Mouse (Mus musculus): ENCODE results near the gene Adprhl2. TPM values are rescaled to one million over a fixed set of nuclear protein-coding genes. Genes with fewer than 3 reads are reported as not detected.

The Adprhl2 gene
- polyA plus RNA-seq, 1 experiment = 42.2 TPM

DNA sequence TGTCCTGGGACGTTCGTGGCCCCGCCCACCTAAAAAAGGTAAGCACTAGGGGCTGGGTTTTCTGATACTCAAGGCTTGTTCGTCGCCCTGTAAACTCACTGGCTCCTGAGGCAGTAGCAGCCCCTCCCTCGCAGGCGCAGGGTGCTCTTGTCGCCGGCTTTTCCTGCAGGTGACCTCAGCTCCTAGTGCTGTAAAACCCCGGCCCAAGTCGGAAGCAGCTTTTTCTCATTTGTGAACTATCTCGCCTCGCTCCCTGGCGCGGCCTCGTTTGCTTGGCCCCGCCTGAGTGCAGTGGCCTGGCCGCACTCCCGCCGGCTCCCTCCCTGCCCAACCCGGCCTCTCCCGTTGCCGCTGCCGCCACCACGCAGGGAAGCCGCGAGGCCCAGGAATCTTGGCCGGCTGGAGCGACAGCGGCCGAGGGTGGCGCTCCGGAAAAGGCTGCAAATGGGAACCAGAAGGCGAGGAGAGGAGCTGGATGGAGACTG is 24.8 kb downstream of the Adprhl2 start:
- Histone ChIP-seq H3K4me1 (ENCODE audit: control insufficient read depth, insufficient read depth, low read length) (peaks cover 6% of the 10 kb centered on the region; the same call in 1 of the 2 replicates), H3K4me3 (replicated peaks; ENCODE audit: extremely low read depth, low read depth, low read length) (peak overlapping the region; percentile 19)
- DNase-seq = peak; percentile 64
- TF ChIP-seq POLR2A (IDR thresholded peaks at IDR 0.05; ENCODE audit: borderline replicate concordance, extremely low read depth, low read depth, low read length) = no peak
- TF ChIP-seq CTCF (IDR thresholded peaks at IDR 0.05; ENCODE audit: insufficient read depth, low read length) = no peak
- WGBS = 2% methylated on average over 34 of the region's 34 CpGs

DNA sequence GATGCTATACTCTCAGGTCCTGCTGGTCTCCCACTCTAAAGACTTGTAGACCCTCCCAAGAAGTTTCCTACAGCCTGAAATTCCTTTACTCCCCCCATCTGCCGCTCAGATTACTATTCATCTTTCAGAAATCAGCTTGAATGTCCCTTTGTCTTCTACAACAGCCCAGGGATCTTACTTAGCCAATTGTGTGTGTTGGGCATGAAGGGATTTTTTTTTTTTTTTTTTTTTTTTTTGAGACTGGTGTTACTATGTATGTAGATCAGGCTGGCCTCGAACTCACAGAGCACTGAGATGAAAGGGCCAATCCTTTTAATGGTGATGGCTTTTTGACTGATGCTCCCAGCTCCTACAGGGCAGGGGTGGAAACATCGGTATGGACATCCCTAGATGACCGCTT is 25.6 kb downstream of the Adprhl2 start:
- TF ChIP-seq CTCF (IDR thresholded peaks at IDR 0.05; ENCODE audit: insufficient read depth, low read length) (no peak), POLR2A (IDR thresholded peaks at IDR 0.05; ENCODE audit: borderline replicate concordance, extremely low read depth, low read depth, low read length) (no peak)
- DNase-seq = no peak
- no peak overlapping the region for H3K4me3 ChIP-seq (replicated peaks; ENCODE audit: extremely low read depth, low read depth, low read length)
- H3K4me1 ChIP-seq (ENCODE audit: control insufficient read depth, insufficient read depth, low read length) = peaks cover 6% of the 10 kb centered on the region; the same call in 1 of the 2 replicates
- 55% methylated on average over 4 of the region's 4 CpGs for WGBS

DNA sequence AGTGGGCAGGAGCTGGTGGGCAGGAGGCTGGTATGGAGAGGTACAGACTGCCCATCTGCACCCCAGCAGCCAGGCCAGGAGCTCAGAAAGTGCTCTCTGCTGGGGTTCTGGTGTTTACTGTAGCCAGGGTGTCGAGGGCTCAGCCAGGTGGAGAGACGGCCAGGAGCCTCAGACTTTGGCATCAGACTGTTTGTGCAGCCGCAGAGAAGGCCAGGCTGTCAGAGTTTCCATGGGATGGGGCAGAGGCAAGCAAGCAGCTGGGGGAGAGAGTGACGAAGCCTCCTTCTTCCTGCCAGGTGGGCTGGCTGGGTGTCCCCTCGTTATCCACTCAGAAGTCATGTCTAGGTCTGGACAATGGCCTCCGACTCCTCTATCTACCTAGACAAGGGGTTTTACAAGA is 26.4 kb downstream of the Adprhl2 start:
- WGBS = 76% methylated on average over 6 of the region's 6 CpGs
- no peak for TF ChIP-seq POLR2A (IDR thresholded peaks at IDR 0.05; ENCODE audit: borderline replicate concordance, extremely low read depth, low read depth, low read length)
- TF ChIP-seq CTCF (IDR thresholded peaks at IDR 0.05; ENCODE audit: insufficient read depth, low read length) = no peak
- H3K4me3 ChIP-seq (replicated peaks; ENCODE audit: extremely low read depth, low read depth, low read length) = no peak overlapping the region
- DNase-seq = no peak
- peaks cover 6% of the 10 kb centered on the region; the same call in 1 of the 2 replicates for H3K4me1 ChIP-seq (ENCODE audit: control insufficient read depth, insufficient read depth, low read length)

GRCm38 (mm10) chr4:126291196-126291595 is 30.3 kb downstream of the Adprhl2 start:
- Histone ChIP-seq H3K4me1 (ENCODE audit: control insufficient read depth, insufficient read depth, low read length) (peaks cover 2% of the 10 kb centered on the region; the same call in 1 of the 2 replicates), H3K4me3 (replicated peaks; ENCODE audit: extremely low read depth, low read depth, low read length) (no peak overlapping the region)
- TF ChIP-seq CTCF (IDR thresholded peaks at IDR 0.05; ENCODE audit: insufficient read depth, low read length) = no peak
- TF ChIP-seq POLR2A (IDR thresholded peaks at IDR 0.05; ENCODE audit: borderline replicate concordance, extremely low read depth, low read depth, low read length) = no peak
- WGBS = 38% methylated on average over 12 of the region's 13 CpGs
- DNase-seq = no peak

GRCm38 (mm10) chr4:126290314-126290713 is 31.2 kb downstream of the Adprhl2 start:
- no peak overlapping the region for H3K4me3 ChIP-seq (replicated peaks; ENCODE audit: extremely low read depth, low read depth, low read length)
- DNase-seq = no peak
- TF ChIP-seq CTCF (IDR thresholded peaks at IDR 0.05; ENCODE audit: insufficient read depth, low read length) = no peak
- no peak for TF ChIP-seq POLR2A (IDR thresholded peaks at IDR 0.05; ENCODE audit: borderline replicate concordance, extremely low read depth, low read depth, low read length)
- WGBS = 87% methylated on average over 8 of the region's 8 CpGs
- H3K4me1 ChIP-seq (ENCODE audit: control insufficient read depth, insufficient read depth, low read length) = peaks cover 3% of the 10 kb centered on the region; the same call in 1 of the 2 replicates

- no peak for DNase-seq
- no peak for TF ChIP-seq POLR2A (IDR thresholded peaks at IDR 0.05; ENCODE audit: borderline replicate concordance, extremely low read depth, low read depth, low read length)
- no peak for TF ChIP-seq CTCF (IDR thresholded peaks at IDR 0.05; ENCODE audit: insufficient read depth, low read length)
- peaks cover 3% of the 10 kb centered on the region; the same call in 1 of the 2 replicates for H3K4me1 ChIP-seq (ENCODE audit: control insufficient read depth, insufficient read depth, low read length)
- WGBS = 41% methylated on average over 17 of the region's 17 CpGs
- no peak overlapping the region for H3K4me3 ChIP-seq (replicated peaks; ENCODE audit: extremely low read depth, low read depth, low read length)
Observed at GRCm38 (mm10) chr4:126288085-126288666, 33.3 kb downstream of the Adprhl2 start.

GRCm38 (mm10) chr4:126287302-126287995 is 34.1 kb downstream of the Adprhl2 start:
- Histone ChIP-seq H3K4me1 (ENCODE audit: control insufficient read depth, insufficient read depth, low read length) (peaks cover 3% of the 10 kb centered on the region; the same call in 1 of the 2 replicates), H3K4me3 (replicated peaks; ENCODE audit: extremely low read depth, low read depth, low read length) (no peak overlapping the region)
- WGBS = 31% methylated on average over 11 of the region's 11 CpGs
- DNase-seq = no peak
- TF ChIP-seq CTCF (IDR thresholded peaks at IDR 0.05; ENCODE audit: insufficient read depth, low read length) = no peak
- no peak for TF ChIP-seq POLR2A (IDR thresholded peaks at IDR 0.05; ENCODE audit: borderline replicate concordance, extremely low read depth, low read depth, low read length)

DNA sequence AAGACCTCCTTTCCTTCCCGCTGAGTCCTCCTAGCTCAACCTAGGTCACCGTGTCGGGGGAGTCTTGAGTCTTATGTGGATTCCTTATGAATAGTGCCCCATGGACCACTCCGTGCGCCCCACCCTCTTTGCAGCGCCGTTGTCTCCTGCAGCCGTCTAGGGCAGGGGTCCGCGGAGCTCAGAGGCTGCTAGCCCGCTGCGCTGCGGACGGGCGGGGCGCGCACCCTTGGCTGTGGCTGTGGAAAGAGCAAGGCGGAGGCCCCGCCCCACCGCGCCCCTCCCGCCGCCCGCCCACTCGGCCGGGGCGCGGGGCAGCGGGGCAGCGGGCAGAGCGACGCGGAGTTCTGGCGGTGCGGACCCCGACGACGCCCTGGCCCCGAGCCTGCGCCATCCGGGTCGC is 35.0 kb downstream of the Adprhl2 start, which contains the start of gene Col8a2:
Gene Col8a2 (plus strand): TSS at position 302 of the 400 bp plus-strand sequence.
- WGBS = 3% methylated on average over 42 of the region's 42 CpGs
- H3K4me1 ChIP-seq (ENCODE audit: control insufficient read depth, insufficient read depth, low read length) = peaks cover 3% of the 10 kb centered on the region; the same call in 1 of the 2 replicates
- no peak for DNase-seq
- TF ChIP-seq POLR2A (IDR thresholded peaks at IDR 0.05; ENCODE audit: borderline replicate concordance, extremely low read depth, low read depth, low read length) = no peak
- TF ChIP-seq CTCF (IDR thresholded peaks at IDR 0.05; ENCODE audit: insufficient read depth, low read length) = no peak
- H3K4me3 ChIP-seq (replicated peaks; ENCODE audit: extremely low read depth, low read depth, low read length) = peak within 1 kb of the TSS; percentile 12

DNA sequence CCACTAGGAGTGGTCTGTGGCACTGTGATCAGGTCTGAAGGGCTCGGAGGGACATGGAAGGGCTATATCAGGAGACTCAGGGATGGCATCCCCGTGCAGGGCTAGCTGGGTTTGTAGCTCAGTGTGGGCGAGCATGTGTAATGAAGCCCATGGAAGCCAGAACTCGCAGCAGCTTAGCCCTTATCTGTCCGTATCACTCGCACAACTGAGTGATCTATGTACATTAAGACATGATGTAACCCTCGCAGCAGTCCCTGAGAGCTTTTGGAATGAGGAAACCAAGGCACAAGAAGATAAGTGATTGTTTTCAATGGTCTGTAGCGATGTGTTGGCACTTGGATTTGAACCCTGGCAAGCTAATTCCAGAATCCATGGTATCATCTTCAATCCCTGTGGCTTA is 37.9 kb downstream of the Adprhl2 start:
- WGBS = 82% methylated on average over 8 of the region's 8 CpGs
- DNase-seq = no peak
- H3K4me3 ChIP-seq (replicated peaks; ENCODE audit: extremely low read depth, low read depth, low read length) = no peak overlapping the region
- no peak for TF ChIP-seq CTCF (IDR thresholded peaks at IDR 0.05; ENCODE audit: insufficient read depth, low read length)
- no peak for TF ChIP-seq POLR2A (IDR thresholded peaks at IDR 0.05; ENCODE audit: borderline replicate concordance, extremely low read depth, low read depth, low read length)
- H3K4me1 ChIP-seq (ENCODE audit: control insufficient read depth, insufficient read depth, low read length) = peaks cover 3% of the 10 kb centered on the region; the same call in 1 of the 2 replicates

Data from lung, adult 2 months (tissue).